Mouse (Mus musculus): Measurements from ENCODE around the gene Col15a1.

- TF ChIP-seq POLR2A (IDR thresholded peaks at IDR 0.05; ENCODE audit: control insufficient read depth, extremely low read depth, insufficient read depth, low read length, poor library complexity) = no peak
- TF ChIP-seq CTCF (IDR thresholded peaks at IDR 0.05; ENCODE audit: borderline replicate concordance, control insufficient read depth, extremely low read depth, insufficient read depth, low read length, poor library complexity) = no peak
Observed at GRCm38 (mm10) chr4:47300701-47301100, 92.7 kb downstream of the Col15a1 start.
